Mouse (Mus musculus) intestine, embryonic 14.5 days (tissue): ENCODE results near the gene Cdc42bpb. TPM values are rescaled to one million over a fixed set of nuclear protein-coding genes. Genes with fewer than 3 reads are reported as not detected.
A peak's percentile ranks its signal among the peaks of the same experiment; 100 is the strongest.

Experiments used
- ATAC-seq: fragments of 200-750 bp; cut with Nextera tagmentation; replicated peaks from 2 replicates; pipeline ENCODE4 v1.8.0; 2017; ENCODE audit warnings: low read depth, moderate number of reproducible peaks, moderate TSS enrichment, moderate library complexity; ENCODE audit not compliant: low FRiP score, low TSS enrichment
- DNase-seq: peaks from one replicate; pipeline ENCODE4 v3.0.0-alpha.2; 2018; ENCODE audit warnings: low spot score
- H3K27ac ChIP-seq: fragments of 300-500 bp; sonication (generic); 2 replicates; pipeline ENCODE4 v1.5.1; 2014; ENCODE audit warnings: low read depth, mild to moderate bottlenecking, control low read depth
- H3K27me3 ChIP-seq: fragments of 300-500 bp; sonication (generic); replicated peaks from 2 replicates; pipeline ENCODE4 v1.6.1; 2014; ENCODE audit warnings: low read length, control low read depth; ENCODE audit not compliant: control insufficient read depth, insufficient read depth
- H3K36me3 ChIP-seq: fragments of 300-500 bp; sonication (generic); 2 replicates; pipeline ENCODE4 v1.6.1; 2014; ENCODE audit warnings: low read length, control low read depth; ENCODE audit not compliant: control insufficient read depth, insufficient read depth
- H3K4me1 ChIP-seq: fragments of 300-500 bp; sonication (generic); replicated peaks from 2 replicates; pipeline ENCODE4 v1.6.1; 2014; ENCODE audit warnings: low read length, control low read depth, mixed read lengths; ENCODE audit not compliant: control insufficient read depth, insufficient read depth
- H3K4me2 ChIP-seq: fragments of 300-500 bp; sonication (generic); 2 replicates; pipeline ENCODE4 v1.6.1; 2014; ENCODE audit warnings: low read length
- H3K4me3 ChIP-seq: fragments of 300-500 bp; sonication (generic); 2 replicates; pipeline ENCODE4 v1.5.1; 2014; ENCODE audit warnings: low read depth, low read length, control low read depth, mixed read lengths
- H3K9ac ChIP-seq: fragments of 300-500 bp; sonication (generic); 2 replicates; pipeline ENCODE4 v1.6.1; 2014; ENCODE audit warnings: mild to moderate bottlenecking, low read length
- H3K9me3 ChIP-seq: fragments of 300-500 bp; sonication (generic); 2 replicates; pipeline ENCODE4 v1.6.1; 2016; ENCODE audit warnings: low read length, control low read depth; ENCODE audit not compliant: control insufficient read depth
- WGBS: fragments of 180-500 bp; shearing (Covaris S2); extraction: QIAGEN DNeasy Blood & Tissue Kit; methylation state at CpG from one replicate; pipeline ENCODE4 v1.1.7; 2014; 5-methylcytosine and 5-hydroxymethylcytosine counted together
- polyA plus RNA-seq: library from polyadenylated mRNA; unstranded; fragments of >200 nt; fragmentation: Nextera tagmentation; extraction: Ambion mirVana; gene quantifications from 2 replicates; pipeline ENCODE4 v1.2.1, GENCODE M21; 2014

Cdc42bpb gene
- polyA plus RNA-seq, 1 experiment from 2014 or later = 49.0 TPM

DNA sequence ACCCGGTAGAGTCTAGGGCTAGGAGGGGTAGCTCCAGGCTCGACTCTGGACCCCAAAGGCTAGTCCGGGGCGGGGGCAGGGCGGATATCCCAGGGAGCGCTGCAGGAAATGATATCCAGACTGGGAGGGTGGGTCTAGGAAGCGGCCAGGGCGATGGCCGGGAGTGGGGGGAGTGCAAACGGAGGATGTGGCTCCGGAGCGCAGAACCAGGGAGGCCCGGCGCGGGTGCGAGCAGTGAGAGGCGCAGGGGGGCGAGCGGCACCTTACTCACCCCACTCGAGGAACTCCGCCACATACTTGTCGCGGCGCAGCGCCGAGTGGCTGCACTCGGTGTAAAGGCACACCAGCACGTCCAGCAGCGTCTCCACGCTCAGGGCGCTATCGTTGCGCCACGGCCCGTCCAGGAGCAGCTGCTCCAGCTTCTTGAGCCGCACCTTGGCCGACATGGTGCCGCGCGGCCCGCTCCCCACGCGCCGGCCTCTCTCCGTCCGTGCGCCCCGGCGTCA is 639 bp downstream of the Cdc42bpb start:
- Histone ChIP-seq H3K9me3 (no peaks in the 10 kb centered on the region), H3K4me3 (peak overlapping the region; percentile 99), H3K36me3 (no peaks in the 10 kb centered on the region), H3K4me2 (peak overlapping the region; percentile 71), H3K4me1 (peaks cover 27% of the 10 kb centered on the region), H3K27ac (peak overlapping the region; percentile 92), H3K27me3 (no peaks in the 10 kb centered on the region), H3K9ac (peak overlapping the region; percentile 91)
- under 1% methylated on average over 49 of the region's 49 CpGs for WGBS
- ATAC-seq (peak; percentile 18), DNase-seq (peak; percentile 86)

DNA sequence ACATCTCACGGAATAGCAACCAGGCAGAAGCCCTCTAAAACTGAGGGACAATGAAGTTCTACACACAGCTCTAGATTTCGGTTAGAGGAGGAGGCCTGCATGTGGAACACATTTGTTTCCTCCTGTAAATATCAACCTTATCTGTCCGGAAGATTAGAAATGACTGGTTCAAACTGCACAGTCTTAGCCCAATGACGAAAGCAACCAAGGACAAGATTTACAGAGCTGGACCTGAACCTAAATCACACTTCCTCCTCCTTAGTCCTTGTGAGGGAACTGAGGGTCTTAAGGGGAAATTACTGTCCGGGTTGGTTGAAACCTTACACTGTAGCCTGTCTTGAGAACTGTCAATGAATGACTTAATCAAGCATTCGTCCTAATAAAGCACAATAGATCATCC is 1.5 kb downstream of the Cdc42bpb start:
- H3K4me1 ChIP-seq = peaks cover 29% of the 10 kb centered on the region
- ATAC-seq (no peak), DNase-seq (no peak)
- no peaks in the 10 kb centered on the region for H3K36me3 ChIP-seq
- 26% methylated on average over 6 of the region's 6 CpGs for WGBS
- H3K4me2 ChIP-seq = peak overlapping the region; percentile 71
- H3K9ac ChIP-seq = peak overlapping the region; percentile 91
- no peaks in the 10 kb centered on the region for H3K27me3 ChIP-seq
- H3K4me3 ChIP-seq = peak overlapping the region; percentile 99
- no peaks in the 10 kb centered on the region for H3K9me3 ChIP-seq
- H3K27ac ChIP-seq = peak overlapping the region; percentile 36; the same call in 1 of the 2 replicates

DNA sequence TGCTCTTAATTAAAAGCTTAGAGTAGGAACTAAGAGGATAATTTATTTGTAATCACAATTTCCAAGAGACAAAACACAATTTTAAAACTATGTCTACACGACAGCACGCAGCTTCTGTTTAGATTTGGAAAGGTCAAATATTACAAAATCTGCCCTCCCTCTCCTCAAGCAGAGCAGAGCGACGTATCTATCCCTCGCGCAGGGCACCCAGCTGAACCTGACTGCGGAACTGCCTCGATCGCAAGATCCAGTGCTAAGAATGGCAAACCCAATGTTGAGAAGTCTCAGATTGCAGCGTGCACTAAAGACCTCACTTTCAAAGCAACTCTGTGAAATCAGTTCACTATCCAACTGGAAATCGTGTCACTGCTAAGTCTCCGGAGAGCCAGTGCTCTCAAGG is 2.0 kb downstream of the Cdc42bpb start:
- peak overlapping the region; percentile 91 for H3K9ac ChIP-seq
- no peaks in the 10 kb centered on the region for H3K36me3 ChIP-seq
- H3K4me3 ChIP-seq = peak overlapping the region; percentile 99
- H3K4me2 ChIP-seq = peak overlapping the region; percentile 71
- ATAC-seq (no peak), DNase-seq (no peak)
- peaks cover 34% of the 10 kb centered on the region for H3K4me1 ChIP-seq
- H3K27ac ChIP-seq = peak overlapping the region; percentile 36; the same call in 1 of the 2 replicates
- no peaks in the 10 kb centered on the region for H3K27me3 ChIP-seq
- 46% methylated on average over 12 of the region's 12 CpGs for WGBS
- no peaks in the 10 kb centered on the region for H3K9me3 ChIP-seq

DNA sequence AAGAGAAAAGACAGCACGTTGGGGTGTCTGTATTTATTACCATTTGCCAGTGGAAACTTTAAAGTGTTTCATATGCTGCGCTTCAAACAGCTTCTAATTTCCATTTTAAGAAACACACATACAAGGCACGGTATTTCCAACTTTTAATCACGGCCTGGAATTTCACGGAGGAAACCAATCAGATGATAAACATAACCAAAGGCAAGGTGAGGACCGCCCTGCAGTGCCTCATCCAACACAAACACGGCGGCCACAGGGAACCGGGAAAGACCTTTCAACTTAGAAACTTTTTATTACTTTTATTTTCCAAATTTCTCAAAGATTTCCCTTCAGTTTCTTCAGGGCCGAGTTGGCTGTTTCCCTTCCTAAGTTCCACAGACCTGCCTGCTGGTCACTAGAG is 2.8 kb downstream of the Cdc42bpb start:
- H3K4me1 ChIP-seq = peaks cover 40% of the 10 kb centered on the region
- no peak overlapping the region; the same call in 1 of the 2 replicates for H3K27ac ChIP-seq
- H3K9ac ChIP-seq = no peak overlapping the region
- 41% methylated on average over 10 of the region's 10 CpGs for WGBS
- no peaks in the 10 kb centered on the region for H3K36me3 ChIP-seq
- H3K9me3 ChIP-seq = no peaks in the 10 kb centered on the region
- H3K4me3 ChIP-seq = 0 out of 2 replicates have a peak overlapping the region, but pooled peaks have one; percentile 99
- DNase-seq (no peak), ATAC-seq (no peak)
- no peaks in the 10 kb centered on the region for H3K27me3 ChIP-seq
- peak overlapping the region; percentile 71 for H3K4me2 ChIP-seq

DNA sequence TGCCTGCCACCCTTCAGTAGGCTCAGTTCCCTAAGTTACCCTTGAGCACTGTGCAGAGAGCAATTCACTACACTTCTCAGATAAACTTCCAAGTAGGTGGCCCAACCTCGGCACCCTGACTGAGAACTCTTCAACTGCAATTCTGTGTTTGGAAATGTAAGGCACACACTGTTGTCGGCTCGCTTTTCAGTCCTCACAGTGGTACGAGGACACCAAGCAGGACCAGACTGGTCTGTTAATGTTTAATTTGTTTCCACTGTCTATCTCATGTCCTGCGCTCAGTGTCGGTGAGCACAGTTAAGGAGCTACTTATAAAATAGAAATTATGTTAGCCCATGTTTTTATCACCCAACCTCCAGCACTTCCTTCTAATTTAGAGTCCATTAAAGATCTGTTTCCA is 4.1 kb downstream of the Cdc42bpb start:
- H3K9me3 ChIP-seq = no peaks in the 10 kb centered on the region
- no peak overlapping the region for H3K27ac ChIP-seq
- no peak overlapping the region for H3K9ac ChIP-seq
- peaks cover 50% of the 10 kb centered on the region for H3K4me1 ChIP-seq
- WGBS = 58% methylated on average over 6 of the region's 6 CpGs
- DNase-seq (no peak), ATAC-seq (no peak)
- H3K36me3 ChIP-seq = no peaks in the 10 kb centered on the region
- H3K27me3 ChIP-seq = no peaks in the 10 kb centered on the region
- H3K4me3 ChIP-seq = no peak overlapping the region
- no peak overlapping the region for H3K4me2 ChIP-seq

DNA sequence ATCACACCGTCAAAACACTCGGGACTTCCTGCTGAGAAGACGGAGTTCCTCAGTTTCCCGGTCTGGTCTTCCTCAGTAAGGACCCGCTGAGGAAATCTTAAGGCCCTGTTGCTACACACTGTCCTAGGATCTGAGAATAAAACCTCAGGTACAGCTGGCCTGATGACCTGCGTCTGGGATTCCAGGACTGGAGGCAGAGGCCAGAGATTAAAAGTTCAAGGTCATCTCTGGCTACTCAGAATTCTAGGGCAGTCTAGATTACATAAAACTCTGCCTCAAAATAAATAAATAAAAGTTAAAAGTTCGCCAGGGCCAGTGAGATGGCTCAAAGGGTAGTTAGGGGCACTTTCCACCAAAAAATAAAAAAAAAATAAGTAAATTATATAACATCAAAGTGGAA is 5.6 kb downstream of the Cdc42bpb start:
- Histone ChIP-seq H3K4me3 (no peak overlapping the region), H3K27me3 (no peaks in the 10 kb centered on the region), H3K36me3 (no peaks in the 10 kb centered on the region), H3K4me2 (no peak overlapping the region), H3K4me1 (peaks cover 59% of the 10 kb centered on the region), H3K27ac (no peak overlapping the region), H3K9me3 (no peaks in the 10 kb centered on the region), H3K9ac (no peak overlapping the region)
- no peak for DNase-seq
- 78% methylated on average over 7 of the region's 7 CpGs for WGBS
- no peak for ATAC-seq

DNA sequence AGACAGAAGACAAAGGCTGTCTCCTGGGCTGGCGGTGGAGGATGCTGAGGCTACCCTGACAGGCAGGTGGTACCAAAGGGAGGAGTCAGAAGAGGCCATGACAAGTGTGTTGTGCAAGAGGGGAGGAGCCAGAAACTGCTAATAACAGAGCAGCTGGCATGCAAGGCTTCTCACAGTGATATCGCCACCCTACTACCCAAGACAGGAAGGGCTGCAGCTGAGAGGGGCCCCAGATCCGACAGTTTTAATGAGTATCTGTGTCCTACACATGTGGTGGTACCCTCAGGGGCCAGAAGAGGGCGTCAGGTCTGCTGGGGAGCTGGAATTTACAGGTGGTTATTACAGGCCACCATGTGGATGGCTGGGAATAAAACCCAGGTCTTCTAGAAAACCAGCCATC is 7.3 kb downstream of the Cdc42bpb start:
- Histone ChIP-seq H3K27ac (no peak overlapping the region), H3K4me3 (no peak overlapping the region), H3K4me1 (peaks cover 59% of the 10 kb centered on the region), H3K27me3 (no peaks in the 10 kb centered on the region), H3K4me2 (no peak overlapping the region), H3K9ac (no peak overlapping the region), H3K9me3 (no peaks in the 10 kb centered on the region), H3K36me3 (no peaks in the 10 kb centered on the region)
- DNase-seq = no peak
- 0 out of 2 replicates have a peak, but pooled peaks have one; percentile 7 for ATAC-seq
- WGBS = 65% methylated on average over 4 of the region's 4 CpGs

DNA sequence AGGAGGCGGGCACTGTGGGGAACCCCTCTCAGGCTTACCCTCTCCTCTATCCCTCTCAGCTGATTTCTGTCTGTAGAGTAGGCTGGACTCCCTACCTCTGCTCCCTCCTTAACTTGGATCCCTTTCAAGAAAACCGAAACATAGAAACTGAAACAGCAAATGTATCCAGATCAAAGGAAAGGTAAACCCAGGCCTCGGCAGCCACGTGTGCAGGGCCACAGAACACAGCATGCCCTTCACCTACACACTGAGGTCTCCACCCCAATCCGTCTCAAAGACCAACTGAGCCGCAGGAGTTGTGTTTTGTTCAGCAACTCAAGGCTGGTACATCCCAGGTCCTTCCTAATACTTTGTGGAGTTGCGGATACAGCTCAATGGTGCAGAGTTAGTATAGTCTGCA is 10.5 kb downstream of the Cdc42bpb start:
- Histone ChIP-seq H3K4me2 (no peak overlapping the region), H3K4me1 (peaks cover 63% of the 10 kb centered on the region), H3K9me3 (no peaks in the 10 kb centered on the region), H3K27me3 (no peaks in the 10 kb centered on the region), H3K36me3 (no peaks in the 10 kb centered on the region), H3K27ac (no peak overlapping the region), H3K4me3 (no peak overlapping the region), H3K9ac (no peak overlapping the region)
- DNase-seq = no peak
- no peak for ATAC-seq
- 73% methylated on average over 7 of the region's 7 CpGs for WGBS

DNA sequence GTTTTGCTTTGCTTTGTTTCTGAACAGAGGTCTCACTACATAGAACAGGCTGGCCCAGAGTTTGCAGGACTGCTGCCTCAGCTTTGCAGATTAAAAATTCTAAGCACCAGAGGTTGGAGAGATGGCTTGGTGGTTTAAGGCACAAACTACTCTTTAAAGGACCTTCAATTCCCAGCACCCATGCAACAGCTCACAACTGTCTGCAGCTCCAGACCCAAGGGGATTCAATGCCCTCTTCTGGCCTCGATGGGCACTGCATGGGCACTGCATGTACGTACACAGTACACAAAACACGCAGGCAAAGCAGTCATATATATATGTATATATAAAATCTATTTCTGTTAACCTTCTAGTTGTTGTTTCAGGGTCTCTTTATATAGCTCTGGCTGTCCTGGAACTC is 13.3 kb downstream of the Cdc42bpb start:
- no peak for ATAC-seq
- Histone ChIP-seq H3K27me3 (no peaks in the 10 kb centered on the region), H3K4me2 (no peak overlapping the region), H3K36me3 (no peaks in the 10 kb centered on the region), H3K9me3 (no peaks in the 10 kb centered on the region), H3K27ac (no peak overlapping the region), H3K4me1 (peaks cover 67% of the 10 kb centered on the region), H3K9ac (no peak overlapping the region), H3K4me3 (no peak overlapping the region)
- 89% methylated on average over 3 of the region's 3 CpGs for WGBS
- DNase-seq = no peak
